Mouse (Mus musculus) E14TG2a.4 (cell line): ENCODE data around the gene Cd300e.

Experiments
- CTCF ChIP-seq: conservative IDR thresholded peaks from 2 replicates; pipeline ENCODE4 v1.5.1; 2014; ENCODE audit warnings: low read length
- NANOG ChIP-seq: IDR thresholded peaks from 2 replicates; pipeline ENCODE4 v1.6.1; 2014; ENCODE audit warnings: borderline replicate concordance, low read length, mixed read lengths
- POU5F1 ChIP-seq: IDR thresholded peaks from 2 replicates; pipeline ENCODE4 v1.6.1; 2014; ENCODE audit warnings: low read length, borderline replicate concordance

DNA sequence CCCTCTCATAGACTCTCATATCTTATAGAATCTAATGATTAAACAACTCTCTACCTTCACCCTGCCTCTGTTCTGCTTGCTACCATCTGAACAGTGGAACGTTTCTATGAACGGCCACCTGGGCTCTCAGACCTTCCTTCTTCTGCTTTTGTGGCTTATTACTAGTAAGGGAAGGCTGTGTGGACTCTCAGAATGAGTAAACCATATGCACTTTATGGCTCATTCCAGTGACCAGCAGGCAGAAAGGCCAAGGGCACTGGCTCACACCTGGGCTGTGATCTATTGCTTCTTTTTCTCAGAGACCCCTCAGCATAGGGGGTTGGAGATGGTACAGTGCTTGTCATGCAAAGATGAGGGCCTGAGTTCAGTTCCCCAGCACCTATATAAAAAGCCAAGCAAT, 44.7 kb upstream of the Cd300e start:
- TF ChIP-seq CTCF (no peak), POU5F1 (no peak), NANOG (no peak)
